Mouse (Mus musculus) urinary bladder, postnatal 36 days (tissue): ENCODE data around the gene Casd1.
"Not testable (repeated sequence)": the region's sequence is repeated elsewhere in the genome, so short reads cannot be mapped to it uniquely, and the experiment has no call there.

Source experiments
- DNase-seq, 2 experiments: peaks; one replicate each; pipeline ENCODE4 v3.0.0; 2022; ENCODE audit warnings: low spot score in 2 of 2, mixed read lengths in 1 of 2

Gene Casd1

DNA sequence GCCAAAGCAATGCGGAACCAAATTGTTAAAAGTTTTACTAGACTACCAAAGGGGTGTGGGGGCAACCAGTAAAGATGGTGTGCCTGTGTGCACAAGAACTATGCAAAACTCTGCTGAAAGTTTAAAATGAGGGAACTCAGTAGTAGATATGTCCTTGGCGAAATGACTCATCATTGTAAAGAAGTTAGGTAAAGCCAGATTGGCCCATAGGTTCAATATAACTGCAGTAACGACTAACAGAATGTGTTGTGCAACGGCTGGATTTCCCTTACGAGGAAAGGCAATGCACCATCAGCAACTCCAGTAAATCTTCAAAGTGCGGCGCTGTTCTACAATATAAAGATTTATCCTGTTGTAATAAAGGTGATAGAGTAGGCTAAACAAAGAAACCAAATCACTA, 11.8 kb downstream of the Casd1 start:
- DNase-seq, result no peak

DNA sequence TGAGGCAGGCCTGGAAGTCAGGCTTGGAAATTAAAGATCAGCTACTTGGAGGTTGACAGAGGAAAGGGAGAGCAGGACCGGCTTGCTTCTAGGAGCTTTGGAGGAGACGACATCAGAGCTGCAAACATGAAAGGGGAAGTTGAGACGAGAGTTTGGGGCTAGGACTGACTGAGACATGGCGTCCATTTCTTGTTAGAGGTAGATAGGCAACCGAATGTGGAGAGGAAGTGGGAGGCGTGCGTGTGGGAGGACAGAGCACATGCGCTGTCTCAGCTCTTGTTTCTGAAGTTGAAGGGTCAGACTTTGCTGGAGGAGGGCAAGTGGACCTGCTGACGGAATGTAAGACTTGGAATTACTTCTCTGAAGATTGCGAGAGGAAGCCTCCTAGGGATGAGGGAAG, 17.3 kb downstream of the Casd1 start:
- no peak for DNase-seq

DNA sequence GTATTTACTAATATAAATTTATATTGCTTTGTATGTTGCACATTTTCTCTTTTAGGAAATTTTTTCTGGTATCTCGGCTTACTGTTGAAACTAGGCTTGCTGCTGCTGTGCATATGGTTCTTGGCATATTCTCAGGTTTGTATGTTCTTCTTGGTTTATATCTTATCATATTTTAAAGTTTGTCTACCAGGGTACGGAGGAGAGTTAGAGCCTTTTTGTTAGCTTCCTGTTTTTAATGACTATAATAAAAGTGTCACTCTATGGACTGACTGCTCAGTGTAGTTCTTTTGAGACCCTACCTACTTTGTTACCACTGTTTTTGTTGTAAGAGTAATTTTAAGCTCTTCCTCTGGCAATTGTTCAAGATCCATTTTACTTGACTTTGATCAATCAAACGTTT, 30.8 kb downstream of the Casd1 start:
- DNase-seq, result no peak

DNA sequence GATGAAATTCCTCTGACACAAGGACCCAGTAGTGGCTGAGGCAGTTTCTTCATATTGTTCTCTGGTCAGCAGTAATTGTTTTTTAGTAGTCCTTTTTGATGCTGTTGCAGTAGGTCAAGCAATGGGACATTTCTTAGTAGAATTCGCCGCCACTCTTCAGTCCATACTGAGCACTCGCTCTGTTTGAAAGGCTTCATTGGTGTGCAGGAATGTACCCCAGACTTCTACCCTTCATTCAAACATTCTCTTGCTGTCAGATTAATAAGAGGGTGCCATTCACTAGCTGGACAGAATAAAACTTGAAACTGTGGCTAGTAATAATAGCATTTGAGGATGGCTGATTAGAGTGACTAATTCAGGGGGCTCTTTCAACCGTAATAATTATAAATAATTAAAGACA, 32.5 kb downstream of the Casd1 start:
- no peak for DNase-seq

DNA sequence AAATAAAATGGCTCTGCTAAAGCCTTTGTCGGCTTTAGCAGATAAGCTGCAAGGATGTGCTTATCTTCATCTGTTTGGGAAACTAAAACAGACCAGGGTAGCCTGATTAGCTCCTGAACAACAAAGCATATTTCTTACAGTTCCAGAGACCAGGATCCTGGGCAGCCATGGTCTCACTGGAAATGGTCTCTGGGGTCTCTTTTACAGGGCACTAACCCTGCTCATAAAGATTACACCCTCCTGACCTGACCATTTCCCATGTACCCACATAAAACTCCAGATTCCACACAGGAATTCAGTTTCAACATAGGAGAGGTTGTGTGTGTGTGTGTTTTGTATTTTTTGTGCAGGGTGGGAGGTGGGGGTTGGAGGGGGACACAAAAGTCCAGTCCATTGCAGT, 34.2 kb downstream of the Casd1 start:
- DNase-seq, result no peak

DNA sequence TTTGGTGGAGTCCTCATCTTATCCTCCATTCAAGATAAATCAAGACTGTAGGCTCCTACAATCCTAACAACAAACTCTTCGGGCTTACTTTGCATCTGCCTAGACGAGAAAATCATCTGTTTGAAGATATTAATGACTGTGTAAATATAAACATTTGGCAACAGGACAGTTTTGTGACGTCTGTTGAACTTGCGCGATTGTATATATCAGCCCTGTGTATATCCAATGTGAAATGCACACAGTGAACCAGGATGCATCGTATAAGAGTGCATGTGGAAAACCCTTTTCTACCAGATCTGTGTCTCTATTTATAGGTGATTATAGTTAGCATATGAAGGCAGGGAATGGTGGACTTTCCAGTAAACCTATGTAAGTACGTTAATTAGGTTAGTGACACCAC, 41.4 kb downstream of the Casd1 start:
- DNase-seq, result no peak

DNA sequence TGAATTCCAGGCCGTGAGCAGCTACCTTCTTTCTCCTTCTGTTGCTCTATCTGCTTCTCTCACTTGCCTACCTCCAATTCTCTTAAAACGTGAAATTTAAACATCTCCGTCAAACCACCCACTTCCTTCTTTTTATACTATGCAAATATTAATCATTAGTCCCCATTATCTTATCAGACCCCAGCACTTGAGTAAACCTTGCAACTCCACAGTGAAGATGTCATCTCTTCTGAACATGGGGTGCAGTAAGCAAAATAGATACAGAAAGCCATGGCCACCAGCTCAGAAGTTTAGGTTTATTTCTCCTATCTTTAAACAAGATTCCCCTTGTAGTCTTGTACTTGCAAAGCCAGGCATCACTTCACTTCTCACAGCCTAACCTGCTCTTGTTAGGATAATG, 46.7 kb downstream of the Casd1 start:
- no peak for DNase-seq

DNA sequence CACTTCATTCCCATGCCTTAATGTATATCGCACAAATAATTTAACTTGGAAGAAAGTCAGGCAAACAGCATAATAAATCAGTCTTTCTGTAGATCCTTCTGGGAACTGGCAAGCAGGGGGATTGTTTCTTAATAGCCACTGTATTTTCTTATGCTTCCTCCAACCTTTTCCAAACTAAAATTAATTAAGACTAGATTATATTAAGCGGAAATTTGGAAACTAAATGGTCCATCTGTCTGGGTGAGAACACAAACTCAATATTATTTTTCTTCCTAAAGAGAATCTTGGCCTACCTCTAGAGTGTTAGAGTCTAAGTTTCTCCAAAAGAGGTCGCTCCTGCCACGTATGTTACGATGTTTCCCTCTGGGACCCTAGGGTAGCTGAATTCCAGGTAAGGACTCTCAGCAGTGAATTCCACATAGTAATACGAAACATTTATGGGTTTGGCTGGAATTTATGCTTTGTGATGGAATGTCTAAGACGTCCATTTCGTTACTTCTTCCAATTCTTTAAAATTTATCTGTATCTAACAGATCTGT, 52.0 kb downstream of the Casd1 start:
- DNase-seq, result no peak

DNA sequence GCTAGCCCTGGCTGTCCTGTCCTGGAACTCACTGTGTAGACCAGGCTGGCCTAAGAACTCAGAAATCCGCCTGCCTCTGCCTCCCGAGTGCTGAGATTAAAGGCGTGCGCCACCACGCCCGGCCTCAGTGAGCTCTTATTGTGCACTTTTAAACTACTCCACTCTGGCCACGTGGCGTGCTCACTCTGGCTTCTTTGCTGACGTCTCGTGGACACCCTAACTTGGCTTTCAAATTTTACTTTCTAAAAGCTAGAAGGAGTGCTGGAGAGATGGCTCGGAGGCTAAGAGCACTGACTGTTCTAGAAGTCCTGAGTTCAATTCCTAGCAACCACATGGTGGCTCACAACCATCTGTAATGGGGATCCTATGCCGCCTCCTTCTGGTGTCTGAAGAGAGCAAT, 53.1 kb downstream of the Casd1 start:
- DNase-seq, result not testable (repeated sequence)

DNA sequence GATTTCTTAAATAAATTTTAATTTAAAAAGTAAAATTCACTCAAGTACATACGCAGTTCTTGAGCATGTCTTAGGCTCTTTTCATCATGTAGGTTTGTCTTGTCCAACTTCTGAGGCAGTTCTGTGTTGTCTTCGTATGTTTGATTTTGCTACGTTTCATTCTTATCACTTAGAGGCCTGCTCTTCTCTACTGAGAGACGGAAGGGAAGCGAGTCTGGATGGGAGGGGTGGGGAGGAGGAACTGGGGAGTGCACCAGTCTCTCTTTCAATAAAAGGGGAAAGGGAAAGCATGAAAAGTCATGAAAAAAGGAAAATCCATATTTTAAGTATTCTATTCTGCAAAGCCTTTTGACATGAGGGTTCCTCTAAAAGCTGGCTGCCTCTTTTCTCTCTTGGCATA, 54.8 kb downstream of the Casd1 start:
- DNase-seq, result no peak

DNA sequence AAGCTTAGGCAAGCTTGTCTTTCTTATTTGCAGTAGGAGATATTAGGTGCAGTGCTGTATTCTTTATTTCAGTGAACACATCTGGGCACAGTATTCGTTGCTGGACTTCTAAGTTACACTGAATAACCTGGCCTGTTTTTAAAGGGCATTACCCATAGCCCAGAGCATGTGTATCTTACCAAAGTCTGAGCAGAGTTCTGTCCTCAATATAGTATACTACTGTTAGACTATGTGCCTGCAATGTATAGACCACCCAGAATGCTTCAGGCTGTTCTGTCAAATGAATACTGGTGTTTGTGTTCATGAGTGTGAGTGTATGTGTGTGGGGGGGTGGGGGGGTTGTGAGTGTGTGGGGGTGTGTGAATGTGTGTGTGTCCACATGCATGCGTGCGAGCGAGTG, 55.3 kb downstream of the Casd1 start:
- no peak for DNase-seq

DNA sequence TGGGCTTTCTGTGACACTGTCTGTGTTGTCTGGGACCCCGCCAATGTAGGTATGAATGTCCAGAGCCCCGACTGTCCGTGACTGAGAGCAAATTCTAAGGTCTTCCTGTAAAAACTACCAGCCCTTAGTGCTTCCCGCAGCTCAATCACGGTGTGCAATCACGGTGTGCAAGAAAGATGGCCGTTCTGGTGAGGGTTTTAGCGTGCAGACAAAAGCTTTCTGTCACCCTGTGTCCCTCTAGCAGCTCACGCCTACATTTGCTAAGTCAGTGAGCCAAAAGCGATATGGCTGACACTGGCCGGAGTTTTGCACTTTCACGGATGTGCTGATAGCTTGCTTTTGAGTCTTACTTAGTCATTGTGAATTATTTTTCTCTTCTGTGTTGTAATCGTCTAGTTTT, 58.2 kb downstream of the Casd1 start:
- DNase-seq, result no peak

DNA sequence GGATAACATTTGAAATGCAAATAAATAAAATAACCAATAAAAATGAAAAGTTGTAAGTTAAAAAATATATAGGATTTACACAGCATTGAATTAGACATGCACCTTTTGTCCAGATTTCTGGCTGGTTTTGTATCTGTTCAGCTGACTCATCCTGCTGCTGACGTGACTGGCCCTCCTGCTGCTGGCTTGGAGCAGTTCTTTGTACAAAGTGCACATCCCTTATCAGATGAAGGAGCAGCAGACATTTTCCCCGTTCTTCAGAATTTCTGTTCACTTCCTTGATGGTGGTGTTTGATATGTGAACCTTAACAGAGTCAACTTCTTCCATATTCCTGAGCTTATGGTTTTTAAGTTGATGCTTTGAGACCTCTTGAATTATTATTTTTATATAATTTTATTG, 62.9 kb downstream of the Casd1 start:
- peak; percentile 4 to 23 for DNase-seq

DNA sequence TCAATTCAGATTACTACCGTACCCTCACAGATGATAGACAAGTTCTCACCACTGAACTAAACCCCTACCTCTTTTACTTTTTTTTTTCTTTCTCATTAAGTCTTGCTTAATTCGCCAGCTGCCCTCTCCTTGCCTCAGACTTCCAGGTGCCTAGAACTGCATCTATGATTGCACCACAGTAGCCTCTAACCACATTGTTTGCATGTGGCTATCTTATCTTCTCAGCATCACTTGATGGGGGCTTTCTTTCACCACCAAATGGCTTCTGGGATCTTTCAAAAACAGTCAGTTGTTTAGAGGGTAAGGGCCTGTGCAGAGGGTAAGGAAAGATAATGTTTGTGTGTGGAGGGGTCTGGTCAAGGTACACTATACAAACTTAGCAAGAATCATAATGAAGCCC, 63.7 kb downstream of the Casd1 start:
- no peak for DNase-seq

DNA sequence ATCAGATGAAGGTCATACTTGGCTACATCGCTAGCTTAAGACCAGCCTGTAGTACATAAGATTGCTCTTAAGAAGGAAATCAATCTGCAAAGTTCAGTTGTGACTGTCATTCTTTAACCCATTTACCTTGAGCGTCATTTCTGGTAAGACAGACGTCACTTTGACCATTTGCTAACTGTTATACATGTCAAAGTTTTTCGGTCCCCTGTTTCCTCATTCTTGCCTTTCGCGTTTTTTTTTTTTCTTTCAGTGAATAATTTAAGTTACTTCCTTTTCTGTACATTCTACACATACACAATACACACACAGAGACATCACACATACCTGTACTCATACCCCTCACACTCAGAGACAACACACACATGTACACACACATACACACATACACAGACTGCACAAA, 64.5 kb downstream of the Casd1 start:
- no peak for DNase-seq

DNA sequence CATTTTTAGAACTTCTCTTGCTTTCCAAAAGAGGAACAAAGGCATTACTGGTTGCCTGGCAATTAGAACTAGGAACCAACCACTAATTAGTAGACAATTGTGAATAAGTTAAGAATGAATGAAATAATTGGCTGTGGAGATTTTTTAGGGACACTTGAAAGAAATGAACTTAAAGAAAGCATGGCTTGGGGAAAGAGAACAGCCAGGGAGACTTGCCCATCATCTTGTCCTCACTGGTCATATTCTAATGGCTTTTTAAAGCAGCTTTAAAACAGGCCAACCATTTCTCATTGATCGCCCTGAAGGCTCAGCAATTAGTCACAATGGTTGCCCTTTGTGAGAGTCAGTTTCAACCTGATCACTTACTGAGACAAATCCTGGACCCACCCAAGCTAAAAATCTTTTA, 76.7 kb downstream of the Casd1 start:
- DNase-seq, result no peak

DNA sequence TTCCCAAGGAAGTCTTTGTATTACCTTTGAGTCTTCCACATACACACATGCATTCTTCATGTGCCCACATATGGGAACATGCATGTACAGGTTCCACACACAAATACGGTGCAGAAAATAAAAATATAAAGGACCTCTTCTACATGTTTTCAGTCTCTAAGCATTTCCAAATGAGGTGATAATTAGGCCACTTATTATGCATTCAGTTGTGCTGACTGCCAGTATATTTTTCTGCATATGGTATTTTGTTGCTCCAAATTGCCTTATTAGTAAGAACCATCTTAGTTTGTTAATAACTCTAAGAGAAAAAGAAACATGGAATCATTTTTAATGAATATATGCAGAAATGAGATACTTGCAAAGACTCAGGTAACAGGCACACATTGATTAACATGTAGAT, 79.3 kb downstream of the Casd1 start:
- no peak for DNase-seq

DNA sequence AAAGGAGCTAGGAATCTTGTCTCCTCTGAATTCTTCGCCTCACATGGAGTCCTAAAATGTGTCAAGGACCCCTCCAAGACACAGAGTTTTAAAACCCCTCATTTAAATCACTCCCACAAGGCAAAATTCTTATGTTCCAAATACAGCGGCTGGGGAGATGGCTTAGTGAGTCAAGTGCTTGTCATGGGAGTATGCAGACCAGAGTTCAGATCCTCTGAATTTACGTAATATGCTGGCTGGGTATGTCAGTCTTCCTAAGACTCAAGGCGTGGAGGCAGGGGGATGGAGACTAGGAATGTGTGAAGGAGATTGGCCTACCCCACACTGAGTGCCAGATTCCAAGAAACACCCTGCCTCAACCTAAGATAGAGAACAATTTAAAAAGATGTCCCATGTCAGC, 79.9 kb downstream of the Casd1 start:
- no peak for DNase-seq

DNA sequence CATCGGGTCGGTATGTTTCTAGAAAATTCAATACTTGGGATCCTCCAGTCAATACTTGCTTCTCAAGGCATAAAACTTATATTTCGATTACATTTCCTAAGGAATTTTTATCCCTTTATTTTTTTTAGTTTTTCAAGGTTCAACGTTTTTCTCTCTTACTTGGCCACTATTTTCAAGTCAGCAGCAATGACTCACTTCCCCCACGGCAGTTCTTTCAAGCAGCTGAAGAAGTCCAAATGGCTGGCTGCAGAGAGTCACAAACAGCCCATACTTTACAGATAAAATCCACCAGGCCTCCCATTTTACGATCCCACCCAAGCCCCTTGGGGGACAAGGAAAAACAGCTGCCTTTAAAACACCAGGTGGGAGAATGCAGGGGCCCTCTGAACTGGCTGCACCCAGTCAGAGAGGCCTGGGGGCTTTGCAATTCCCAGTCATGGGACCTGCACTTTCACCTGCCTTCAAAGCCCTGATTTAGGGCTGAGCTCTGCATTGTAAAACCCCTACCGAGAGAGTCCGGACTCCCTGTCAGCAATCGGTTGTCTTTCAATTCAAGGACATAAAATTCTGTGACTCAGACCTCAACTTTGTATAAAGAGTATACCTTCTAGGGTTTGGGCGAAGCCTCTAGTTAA, 84.2 kb downstream of the Casd1 start:
- DNase-seq, result no peak

DNA sequence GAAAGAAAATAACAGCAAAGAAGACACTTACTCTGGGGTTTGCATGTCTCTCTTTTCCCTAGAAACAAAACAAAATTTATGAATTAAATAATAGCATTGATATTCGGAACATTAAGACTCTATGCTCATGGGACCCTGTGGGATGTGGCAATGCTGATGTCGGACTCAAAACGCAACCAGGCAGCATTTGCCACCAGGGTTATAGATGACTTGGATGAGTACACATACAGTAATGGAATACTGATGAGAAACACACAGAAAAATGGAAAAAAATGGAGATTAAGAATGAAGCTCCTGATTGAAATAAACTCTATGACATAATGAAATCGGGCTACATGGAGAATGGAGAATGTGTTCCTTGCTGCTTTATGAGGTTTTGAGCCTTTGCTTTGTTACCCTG, 89.8 kb downstream of the Casd1 start:
- no peak for DNase-seq
